Mouse (Mus musculus) stomach, embryonic 14.5 days (tissue): ENCODE results near the gene Mob3a. TPM values are rescaled to one million over a fixed set of nuclear protein-coding genes. Genes with fewer than 3 reads are reported as not detected.

Experiments
- ATAC-seq: fragments of 200-750 bp; cut with Nextera tagmentation; 2 replicates; pipeline ENCODE4 v1.8.0; 2017; ENCODE audit warnings: low read depth, moderate TSS enrichment; ENCODE audit not compliant: insufficient number of reproducible peaks, insufficient read depth, low FRiP score
- H3K27ac ChIP-seq: fragments of 300-500 bp; sonication (generic); 2 replicates; pipeline ENCODE4 v1.5.1; 2014; ENCODE audit warnings: mild to moderate bottlenecking, low read length, moderate library complexity, mixed read lengths
- H3K27me3 ChIP-seq: fragments of 300-500 bp; sonication (generic); 2 replicates; pipeline ENCODE4 v1.6.1; 2014; ENCODE audit warnings: low read length, control low read depth, mixed read lengths; ENCODE audit not compliant: control insufficient read depth, insufficient read depth
- H3K36me3 ChIP-seq: fragments of 300-500 bp; sonication (generic); 2 replicates; pipeline ENCODE4 v1.6.1; 2014; ENCODE audit warnings: mild to moderate bottlenecking, control low read depth, low read length, moderate library complexity, mixed read lengths; ENCODE audit not compliant: control insufficient read depth, insufficient read depth
- H3K4me1 ChIP-seq: fragments of 300-500 bp; sonication (generic); 2 replicates; pipeline ENCODE4 v1.6.1; 2014; ENCODE audit warnings: low read length, control low read depth, mixed read lengths; ENCODE audit not compliant: control insufficient read depth, insufficient read depth
- H3K4me2 ChIP-seq: fragments of 300-500 bp; sonication (generic); replicated peaks from 2 replicates; pipeline ENCODE4 v1.6.1; 2014; ENCODE audit warnings: low read depth, low read length, control low read depth
- H3K4me3 ChIP-seq: fragments of 300-500 bp; sonication (generic); 2 replicates; pipeline ENCODE4 v1.5.1; 2014; ENCODE audit warnings: low read depth, low read length, control low read depth
- H3K9ac ChIP-seq: fragments of 300-500 bp; sonication (generic); replicated peaks from 2 replicates; pipeline ENCODE4 v1.6.1; 2014; ENCODE audit warnings: low read depth, mild to moderate bottlenecking, control low read depth, low read length, moderate library complexity, mixed read lengths
- H3K9me3 ChIP-seq: fragments of 300-500 bp; sonication (generic); 2 replicates; pipeline ENCODE4 v1.6.1; 2016; ENCODE audit warnings: low read depth, low read length, control low read depth; ENCODE audit not compliant: control insufficient read depth
- WGBS: fragments of 180-500 bp; shearing (Covaris S2); extraction: QIAGEN DNeasy Blood & Tissue Kit; methylation state at CpG from one replicate; pipeline ENCODE4 v1.1.7; 2014; 5-methylcytosine and 5-hydroxymethylcytosine counted together
- polyA plus RNA-seq: library from polyadenylated mRNA; unstranded; fragments of >200 nt; fragmentation: Nextera tagmentation; extraction: Ambion mirVana; gene quantifications from 2 replicates; pipeline ENCODE4 v1.2.1, GENCODE M21; 2014

Gene Mob3a
- polyA plus RNA-seq, 1 experiment from 2014 or later = 47.9 TPM

GRCm38 (mm10) chr10:80658194-80658840, 43.5 kb downstream of the Mob3a start:
- Histone ChIP-seq H3K9ac (no peak overlapping the region), H3K9me3 (no peaks in the 10 kb centered on the region), H3K4me2 (no peak overlapping the region), H3K27me3 (no peaks in the 10 kb centered on the region), H3K27ac (no peak overlapping the region), H3K4me1 (peaks cover 21% of the 10 kb centered on the region), H3K4me3 (no peak overlapping the region), H3K36me3 (no peaks in the 10 kb centered on the region)
- no peak for ATAC-seq
- 86% methylated on average over 14 of the region's 14 CpGs for WGBS

- H3K9me3 ChIP-seq = no peaks in the 10 kb centered on the region
- H3K36me3 ChIP-seq = no peaks in the 10 kb centered on the region
- peak within 1 kb of the TSS; percentile 96 for H3K9ac ChIP-seq
- H3K4me2 ChIP-seq = peak within 1 kb of the TSS; percentile 91
- ATAC-seq = peak; percentile 15; the same call in 1 of the 2 replicates
- H3K4me3 ChIP-seq = peak within 1 kb of the TSS; percentile 96
- peaks cover 17% of the 10 kb centered on the region for H3K4me1 ChIP-seq
- H3K27ac ChIP-seq = peak within 1 kb of the TSS; percentile 85
- no peaks in the 10 kb centered on the region for H3K27me3 ChIP-seq
- 19% methylated on average over 15 of the region's 15 CpGs for WGBS
These were observed 44.7 kb downstream of the Mob3a start, which contains the start of gene Btbd2 for GRCm38 (mm10) chr10:80656863-80657623. Btbd2 (minus strand) TSS chr10:80657071.

GRCm38 (mm10) chr10:80656130-80656862, 45.5 kb downstream of the Mob3a start:
- Histone ChIP-seq H3K9me3 (no peaks in the 10 kb centered on the region), H3K4me2 (peak overlapping the region; percentile 91), H3K27ac (peak overlapping the region; percentile 85), H3K36me3 (no peaks in the 10 kb centered on the region), H3K4me1 (peaks cover 17% of the 10 kb centered on the region), H3K9ac (peak overlapping the region; percentile 96), H3K4me3 (peak overlapping the region; percentile 96), H3K27me3 (no peaks in the 10 kb centered on the region)
- peak; percentile 87 for ATAC-seq
- under 1% methylated on average over 70 of the region's 72 CpGs for WGBS

- ATAC-seq = peak; percentile 29; the same call in 1 of the 2 replicates
- Histone ChIP-seq H3K4me3 (peak overlapping the region; percentile 96), H3K27me3 (no peaks in the 10 kb centered on the region), H3K9me3 (no peaks in the 10 kb centered on the region), H3K36me3 (no peaks in the 10 kb centered on the region; the same call in 1 of the 2 replicates), H3K4me2 (peak overlapping the region; percentile 91), H3K4me1 (peaks cover 17% of the 10 kb centered on the region), H3K9ac (peak overlapping the region; percentile 96), H3K27ac (peak overlapping the region; percentile 63; the same call in 1 of the 2 replicates)
- 8% methylated on average over 6 of the region's 12 CpGs for WGBS
These were observed 46.2 kb downstream of the Mob3a start for GRCm38 (mm10) chr10:80655406-80656129.

GRCm38 (mm10) chr10:80654866-80655265, 46.9 kb downstream of the Mob3a start:
- H3K9me3 ChIP-seq = no peaks in the 10 kb centered on the region
- peak overlapping the region; percentile 91 for H3K4me2 ChIP-seq
- H3K9ac ChIP-seq = 0 out of 2 replicates have a peak overlapping the region, but pooled peaks have one; percentile 96
- H3K4me3 ChIP-seq = peak overlapping the region; percentile 96
- H3K36me3 ChIP-seq = no peaks in the 10 kb centered on the region; the same call in 1 of the 2 replicates
- no peak overlapping the region for H3K27ac ChIP-seq
- no peak for ATAC-seq
- H3K27me3 ChIP-seq = no peaks in the 10 kb centered on the region
- 83% methylated on average over 6 of the region's 6 CpGs for WGBS
- peaks cover 17% of the 10 kb centered on the region for H3K4me1 ChIP-seq

- H3K4me3 ChIP-seq = no peak overlapping the region
- H3K4me1 ChIP-seq = peaks cover 17% of the 10 kb centered on the region
- H3K27me3 ChIP-seq = no peaks in the 10 kb centered on the region
- H3K9ac ChIP-seq = no peak overlapping the region
- 81% methylated on average over 6 of the region's 6 CpGs for WGBS
- ATAC-seq = no peak
- H3K27ac ChIP-seq = no peak overlapping the region
- H3K9me3 ChIP-seq = no peaks in the 10 kb centered on the region
- H3K4me2 ChIP-seq = no peak overlapping the region
- H3K36me3 ChIP-seq = peaks cover 1% of the 10 kb centered on the region; the same call in 1 of the 2 replicates
These were observed 48.5 kb downstream of the Mob3a start for GRCm38 (mm10) chr10:80653156-80653720.

GRCm38 (mm10) chr10:80650392-80650791, 51.4 kb downstream of the Mob3a start:
- Histone ChIP-seq H3K9me3 (no peaks in the 10 kb centered on the region), H3K27ac (no peak overlapping the region), H3K4me1 (peaks cover 13% of the 10 kb centered on the region), H3K27me3 (no peaks in the 10 kb centered on the region), H3K4me3 (no peak overlapping the region), H3K9ac (no peak overlapping the region), H3K4me2 (no peak overlapping the region), H3K36me3 (peaks cover 18% of the 10 kb centered on the region)
- WGBS = 91% methylated on average over 10 of the region's 10 CpGs
- no peak for ATAC-seq
